Mouse (Mus musculus) megakaryocyte, embryonic 14.5 days (primary cell): Measurements from ENCODE around the gene Cdc26.

Experiments used
- FLI1 ChIP-seq: IDR thresholded peaks from 2 replicates; pipeline ENCODE4 v1.6.1; 2012; ENCODE audit warnings: low read length, inconsistent platforms, mixed read lengths
- GATA1 ChIP-seq: IDR thresholded peaks from 3 replicates; pipeline ENCODE4 v1.6.1; 2012; ENCODE audit warnings: mixed read lengths, low read length, inconsistent platforms, borderline replicate concordance

- TF ChIP-seq GATA1, result no peak
- TF ChIP-seq FLI1, result no peak
These were observed 32.5 kb upstream of the Cdc26 start for GRCm38 (mm10) chr4:62440986-62441385.
